Mouse (Mus musculus) spleen, adult 2 months (tissue): ENCODE results near the gene Zfp385b.

Experiments
- CTCF ChIP-seq: fragments of 200-500 bp; IDR thresholded peaks from 2 replicates; pipeline ENCODE4 v1.5.1; 2011; ENCODE audit warnings: mild to moderate bottlenecking, inconsistent platforms; ENCODE audit not compliant: insufficient read depth, insufficient read length, insufficient replicate concordance; ENCODE audit errors: extremely low read depth
- POLR2A ChIP-seq: fragments of 200-500 bp; IDR thresholded peaks from 2 replicates; pipeline ENCODE4 v1.6.1; 2011; ENCODE audit warnings: low read depth, low read length, inconsistent platforms

- TF ChIP-seq CTCF (no peak), POLR2A (no peak)
Observed at GRCm38 (mm10) chr2:77453786-77454185, 365.7 kb downstream of the Zfp385b start.
